ENCODE assay signal across 9 mouse cellular contexts in genomic region chr4:130533975-130534374, GRCm38 (mm10). TPM values are rescaled to one million over a fixed set of nuclear protein-coding genes. Genes with fewer than 3 reads are reported as not detected.
DNase-seq lines count a peak whose midpoint lies in the region; ATAC-seq and TF ChIP-seq lines count a peak whose summit lies in the region.
"Had no signal": no experiment of that assay in that cellular context is flagged by ENCODE, and none has a peak within 500 bp of the region (broad histone marks: within the 10 kb centered on the region; RNA-seq: fewer than 3 reads in every experiment).

No protein-coding gene starts in this region.

- peaks cover 9% of the 10 kb centered on the region for H3K9me3 ChIP-seq in E14TG2a.4 (ENCODE audit: low read length)
- no peaks in the 10 kb centered on the region for H3K9me3 ChIP-seq in lung, postnatal 0 days (ENCODE audit: low read length)
- H3K9me3 ChIP-seq: heart, embryonic 13.5 days had no signal

- DNase-seq in c-Kit-negative CD71-positive TER-119-positive erythroid progenitor cells, embryonic 14.5 days (ENCODE audit: low read depth, low spot score) = peak; percentile 76
- DNase-seq in fibroblast of lung, adult 2 months (ENCODE audit: low read depth) = peak; percentile 46
- peak; percentile 49 for DNase-seq in heart, postnatal 25 days (ENCODE audit: low spot score)
- DNase-seq in layer of hippocampus, adult 2 months (ENCODE audit: low spot score in 2 of 2) = peak; percentile 85 to 96
- DNase-seq in lung, postnatal 0 days (ENCODE audit: low spot score) = peak; percentile 78
- DNase-seq in ovary, postnatal 36 days (ENCODE audit: low spot score) = peak; percentile 83
- DNase-seq in thymus, postnatal 14 days = peak; percentile 76

- no peak for TF ChIP-seq EP300 in lung, postnatal 0 days (IDR thresholded peaks at IDR 0.05)

- peaks cover 38% of the 10 kb centered on the region for H3K36me3 ChIP-seq in E14TG2a.4 (ENCODE audit: insufficient read depth, low read length)
- H3K36me3 ChIP-seq in lung, postnatal 0 days (ENCODE audit: insufficient read depth, low read length) = no peaks in the 10 kb centered on the region

- H3K27ac ChIP-seq in layer of hippocampus, adult 2 months = no peak overlapping the region
- H3K27ac ChIP-seq in lung, postnatal 0 days (ENCODE audit: low read length) = no peak overlapping the region
- H3K27ac ChIP-seq: heart, embryonic 13.5 days had no signal

- TF ChIP-seq CTCF in E14TG2a.4 (conservative IDR thresholded peaks at IDR 0.05; ENCODE audit: low read length) = peak; percentile 98
- peak; percentile 100 for TF ChIP-seq CTCF in layer of hippocampus, adult 2 months (conservative IDR thresholded peaks at IDR 0.05)
- peak; percentile 97 for TF ChIP-seq CTCF in lung, postnatal 0 days (IDR thresholded peaks at IDR 0.05)

- intact Hi-C loops in heart, postnatal 25 days (cut with DNase I) = loop anchor here (1.0 kb wide), 1 partner anchor 193 kb away; no protein-coding TSS in a partner anchor

- no peak overlapping the region for H3K4me3 ChIP-seq in E14TG2a.4 (replicated peaks; ENCODE audit: low read length)
- no peak overlapping the region for H3K4me3 ChIP-seq in layer of hippocampus, adult 2 months
- H3K4me3 ChIP-seq in lung, postnatal 0 days (ENCODE audit: low read depth, low read length) = no peak overlapping the region
- H3K4me3 ChIP-seq: heart, embryonic 13.5 days had no signal

- 48% methylated on average over 4 of the region's 4 CpGs for WGBS in lung, postnatal 0 days

- H3K9ac ChIP-seq in lung, postnatal 0 days (replicated peaks; ENCODE audit: low read depth) = no peak overlapping the region
- H3K9ac ChIP-seq: heart, embryonic 13.5 days had no signal

- ATAC-seq in lung, postnatal 0 days = no peak

- no peaks in the 10 kb centered on the region for H3K27me3 ChIP-seq in E14TG2a.4 (ENCODE audit: insufficient read depth, low read length)
- H3K27me3 ChIP-seq in lung, postnatal 0 days (replicated peaks; ENCODE audit: insufficient read depth, low read length) = no peaks in the 10 kb centered on the region
- H3K27me3 ChIP-seq: heart, embryonic 13.5 days had no signal

- peaks cover 57% of the 10 kb centered on the region for H3K4me1 ChIP-seq in E14TG2a.4 (replicated peaks; ENCODE audit: low read depth, low read length)
- H3K4me1 ChIP-seq in lung, postnatal 0 days (ENCODE audit: insufficient read depth, low read depth, low read length) = no peaks in the 10 kb centered on the region

- no peak overlapping the region for H3K4me2 ChIP-seq in lung, postnatal 0 days (replicated peaks; ENCODE audit: low read depth, low read length)
- H3K4me2 ChIP-seq: heart, embryonic 13.5 days had no signal

RNA-seq across cellular contexts. Expression of gene Nkain1, which starts 40.0 kb away (rescaled TPM):
- total RNA-seq in heart, postnatal 25 days (2021) = 1 to 10 TPM; 4.5 to 5.2 TPM
- 10 to 100 TPM; 34.5 to 35.5 TPM for total RNA-seq in layer of hippocampus, adult 2 months (2021)
- polyA plus RNA-seq in lung, postnatal 0 days (2015; fragmentation: Nextera tagmentation; extraction: Ambion mirVana) = 0.13 and 0.33 TPM in 2 replicates

Comparison
In these comparisons a context has a peak if more than half of its experiments do, and no peak if none do; other contexts are left out.
1. RNA of gene Nkain1, which starts 40.0 kb away (total RNA-seq): 34.5 to 35.5 TPM in layer of hippocampus, adult 2 months; 4.5 to 5.2 TPM in heart, postnatal 25 days; every median in the first group is over 4 times any median in the second.
2. Peak in every context shown above with its lines, with median percentiles within 50 percentile points of each other: CTCF ChIP-seq and DNase-seq.